Mouse (Mus musculus): ENCODE measurements around the gene Gpr176. TPM values are rescaled to one million over a fixed set of nuclear protein-coding genes. Genes with fewer than 3 reads are reported as not detected.

Gene Gpr176
- polyA plus RNA-seq, 1 experiment from 2014 or later = 3.0 TPM

GRCm38 (mm10) chr2:118383387-118383786 lies 10.2 kb upstream of the Gpr176 start:
- Histone ChIP-seq H3K9me3 (replicated peaks; ENCODE audit: control insufficient read depth, low read length) (no peaks in the 10 kb centered on the region), H3K27ac (ENCODE audit: low read depth, low read length) (no peak overlapping the region), H3K27me3 (replicated peaks; ENCODE audit: control insufficient read depth, insufficient read depth, low read length) (no peaks in the 10 kb centered on the region), H3K36me3 (ENCODE audit: control insufficient read depth, insufficient read depth, low read length) (no peaks in the 10 kb centered on the region), H3K4me1 (ENCODE audit: control insufficient read depth, insufficient read depth, low read length) (no peaks in the 10 kb centered on the region), H3K4me2 (ENCODE audit: low read length) (no peak overlapping the region), H3K9ac (ENCODE audit: low read length) (no peak overlapping the region), H3K4me3 (ENCODE audit: low read depth, low read length) (no peak overlapping the region)
- ATAC-seq (no peak), DNase-seq (ENCODE audit: low spot score) (no peak)
- WGBS = 76% methylated on average over 5 of the region's 5 CpGs

- H3K27ac ChIP-seq (ENCODE audit: low read depth, low read length) = no peak overlapping the region
- no peak overlapping the region for H3K4me2 ChIP-seq (ENCODE audit: low read length)
- ATAC-seq (0 out of 2 replicates have a peak, but pooled peaks have one; percentile 46), DNase-seq (ENCODE audit: low spot score) (peak; percentile 54)
- no peaks in the 10 kb centered on the region for H3K9me3 ChIP-seq (replicated peaks; ENCODE audit: control insufficient read depth, low read length)
- H3K36me3 ChIP-seq (ENCODE audit: control insufficient read depth, insufficient read depth, low read length) = no peaks in the 10 kb centered on the region
- H3K27me3 ChIP-seq (replicated peaks; ENCODE audit: control insufficient read depth, insufficient read depth, low read length) = no peaks in the 10 kb centered on the region
- 11% methylated on average over 1 of the region's 1 CpGs for whole genome bisulfite sequencing
- no peak overlapping the region for H3K4me3 ChIP-seq (ENCODE audit: low read depth, low read length)
- no peak overlapping the region for H3K9ac ChIP-seq (ENCODE audit: low read length)
- no peaks in the 10 kb centered on the region for H3K4me1 ChIP-seq (ENCODE audit: control insufficient read depth, insufficient read depth, low read length)
Observed at GRCm38 (mm10) chr2:118379756-118380155, 6.5 kb upstream of the Gpr176 start.

- DNase-seq (ENCODE audit: low spot score) = no peak
- Histone ChIP-seq H3K4me2 (ENCODE audit: low read length) (no peak overlapping the region), H3K27ac (ENCODE audit: low read depth, low read length) (no peak overlapping the region)
Observed at GRCm38 (mm10) chr2:118375931-118376330, 2.7 kb upstream of the Gpr176 start.

GRCm38 (mm10) chr2:118375522-118375921 lies 2.3 kb upstream of the Gpr176 start:
- Histone ChIP-seq H3K9me3 (replicated peaks; ENCODE audit: control insufficient read depth, low read length) (no peaks in the 10 kb centered on the region), H3K4me3 (ENCODE audit: low read depth, low read length) (no peak overlapping the region), H3K27ac (ENCODE audit: low read depth, low read length) (no peak overlapping the region), H3K27me3 (replicated peaks; ENCODE audit: control insufficient read depth, insufficient read depth, low read length) (peaks cover 8% of the 10 kb centered on the region; the same call in 1 of the 2 replicates), H3K36me3 (ENCODE audit: control insufficient read depth, insufficient read depth, low read length) (no peaks in the 10 kb centered on the region), H3K9ac (ENCODE audit: low read length) (no peak overlapping the region), H3K4me2 (ENCODE audit: low read length) (no peak overlapping the region), H3K4me1 (ENCODE audit: control insufficient read depth, insufficient read depth, low read length) (peaks cover 6% of the 10 kb centered on the region; the same call in 1 of the 2 replicates)
- ATAC-seq = no peak
- no peak for DNase-seq (ENCODE audit: low spot score)
- WGBS = 91% methylated on average over 1 of the region's 1 CpGs

More at GRCm38 (mm10) chr2:118375931-118376330, 2.7 kb upstream of the Gpr176 start:
- Histone ChIP-seq H3K9ac (ENCODE audit: low read length) (no peak overlapping the region), H3K36me3 (ENCODE audit: control insufficient read depth, insufficient read depth, low read length) (no peaks in the 10 kb centered on the region), H3K4me3 (ENCODE audit: low read depth, low read length) (no peak overlapping the region), H3K4me1 (ENCODE audit: control insufficient read depth, insufficient read depth, low read length) (peaks cover 6% of the 10 kb centered on the region; the same call in 1 of the 2 replicates), H3K9me3 (replicated peaks; ENCODE audit: control insufficient read depth, low read length) (no peaks in the 10 kb centered on the region), H3K27me3 (replicated peaks; ENCODE audit: control insufficient read depth, insufficient read depth, low read length) (peaks cover 6% of the 10 kb centered on the region; the same call in 1 of the 2 replicates)
- ATAC-seq = no peak

- WGBS = 2% methylated on average over 42 of the region's 43 CpGs
- peak overlapping the region; percentile 68 for H3K9ac ChIP-seq (ENCODE audit: low read length)
- no peaks in the 10 kb centered on the region for H3K9me3 ChIP-seq (replicated peaks; ENCODE audit: control insufficient read depth, low read length)
- H3K27me3 ChIP-seq (replicated peaks; ENCODE audit: control insufficient read depth, insufficient read depth, low read length) = peaks cover 14% of the 10 kb centered on the region; the same call in 1 of the 2 replicates
- peak; percentile 91 for ATAC-seq
- peaks cover 6% of the 10 kb centered on the region; the same call in 1 of the 2 replicates for H3K4me1 ChIP-seq (ENCODE audit: control insufficient read depth, insufficient read depth, low read length)
- peak overlapping the region; percentile 99 for H3K4me2 ChIP-seq (ENCODE audit: low read length)
- H3K4me3 ChIP-seq (ENCODE audit: low read depth, low read length) = peak overlapping the region; percentile 52
- DNase-seq (ENCODE audit: low spot score) = peak; percentile 87
- H3K27ac ChIP-seq (ENCODE audit: low read depth, low read length) = peak overlapping the region; percentile 33; the same call in 1 of the 2 replicates
- no peaks in the 10 kb centered on the region for H3K36me3 ChIP-seq (ENCODE audit: control insufficient read depth, insufficient read depth, low read length)
Observed at GRCm38 (mm10) chr2:118373572-118374279, 507 bp upstream of the Gpr176 start.

- DNase-seq (ENCODE audit: low spot score) (no peak), ATAC-seq (no peak)
- Histone ChIP-seq H3K9ac (ENCODE audit: low read length) (peak overlapping the region; percentile 68; the same call in 1 of the 2 replicates), H3K27me3 (replicated peaks; ENCODE audit: control insufficient read depth, insufficient read depth, low read length) (peaks cover 14% of the 10 kb centered on the region; the same call in 1 of the 2 replicates), H3K4me2 (ENCODE audit: low read length) (peak overlapping the region; percentile 99), H3K27ac (ENCODE audit: low read depth, low read length) (no peak overlapping the region), H3K36me3 (ENCODE audit: control insufficient read depth, insufficient read depth, low read length) (no peaks in the 10 kb centered on the region), H3K4me1 (ENCODE audit: control insufficient read depth, insufficient read depth, low read length) (peaks cover 6% of the 10 kb centered on the region; the same call in 1 of the 2 replicates), H3K9me3 (replicated peaks; ENCODE audit: control insufficient read depth, low read length) (no peaks in the 10 kb centered on the region), H3K4me3 (ENCODE audit: low read depth, low read length) (peak overlapping the region; percentile 52)
- 14% methylated on average over 11 of the region's 11 CpGs for WGBS
Observed at GRCm38 (mm10) chr2:118372561-118372900, 688 bp downstream of the Gpr176 start.

GRCm38 (mm10) chr2:118371841-118372240 lies 1.4 kb downstream of the Gpr176 start:
- no peaks in the 10 kb centered on the region for H3K36me3 ChIP-seq (ENCODE audit: control insufficient read depth, insufficient read depth, low read length)
- WGBS = 66% methylated on average over 1 of the region's 1 CpGs
- H3K4me3 ChIP-seq (ENCODE audit: low read depth, low read length) = no peak overlapping the region

GRCm38 (mm10) chr2:118355138-118355719 lies 18.0 kb downstream of the Gpr176 start:
- Histone ChIP-seq H3K27me3 (replicated peaks; ENCODE audit: control insufficient read depth, insufficient read depth, low read length) (no peaks in the 10 kb centered on the region), H3K27ac (ENCODE audit: low read depth, low read length) (no peak overlapping the region), H3K36me3 (ENCODE audit: control insufficient read depth, insufficient read depth, low read length) (no peaks in the 10 kb centered on the region), H3K9me3 (replicated peaks; ENCODE audit: control insufficient read depth, low read length) (no peaks in the 10 kb centered on the region), H3K4me2 (ENCODE audit: low read length) (no peak overlapping the region), H3K9ac (ENCODE audit: low read length) (no peak overlapping the region), H3K4me1 (ENCODE audit: control insufficient read depth, insufficient read depth, low read length) (peaks cover 6% of the 10 kb centered on the region; the same call in 1 of the 2 replicates), H3K4me3 (ENCODE audit: low read depth, low read length) (no peak overlapping the region)
- ATAC-seq (peak; percentile 61), DNase-seq (ENCODE audit: low spot score) (no peak)
- WGBS = 40% methylated on average over 6 of the region's 6 CpGs

More at GRCm38 (mm10) chr2:118371841-118372240, 1.4 kb downstream of the Gpr176 start:
- ATAC-seq (no peak), DNase-seq (ENCODE audit: low spot score) (no peak)
- H3K4me2 ChIP-seq (ENCODE audit: low read length) = no peak overlapping the region
- no peak overlapping the region for H3K27ac ChIP-seq (ENCODE audit: low read depth, low read length)
- no peak overlapping the region for H3K9ac ChIP-seq (ENCODE audit: low read length)
- peaks cover 14% of the 10 kb centered on the region; the same call in 1 of the 2 replicates for H3K27me3 ChIP-seq (replicated peaks; ENCODE audit: control insufficient read depth, insufficient read depth, low read length)
- H3K4me1 ChIP-seq (ENCODE audit: control insufficient read depth, insufficient read depth, low read length) = peaks cover 6% of the 10 kb centered on the region; the same call in 1 of the 2 replicates
- H3K9me3 ChIP-seq (replicated peaks; ENCODE audit: control insufficient read depth, low read length) = no peaks in the 10 kb centered on the region

All from forebrain, embryonic 14.5 days (tissue).